Mouse (Mus musculus) kidney, postnatal 0 days (tissue): ENCODE measurements around the gene Ubxn10. TPM values are rescaled to one million over a fixed set of nuclear protein-coding genes. Genes with fewer than 3 reads are reported as not detected.

Experiments used
- ATAC-seq: fragments of 200-750 bp; cut with Nextera tagmentation; replicated peaks from 2 replicates; pipeline ENCODE4 v1.8.0; 2017; ENCODE audit warnings: low read depth, moderate number of reproducible peaks, moderate TSS enrichment, moderate library complexity; ENCODE audit not compliant: low FRiP score
- DNase-seq: peaks from one replicate; pipeline ENCODE4 v3.0.0-alpha.2; 2016; ENCODE audit warnings: low spot score
- H3K27ac ChIP-seq: fragments of 300-500 bp; sonication (generic); 2 replicates; pipeline ENCODE4 v1.5.1; 2014; ENCODE audit warnings: mild to moderate bottlenecking
- H3K27me3 ChIP-seq: fragments of 300-500 bp; sonication (generic); 2 replicates; pipeline ENCODE4 v1.6.1; 2014; ENCODE audit warnings: low read length, mixed read lengths; ENCODE audit not compliant: insufficient read depth
- H3K36me3 ChIP-seq: fragments of 300-500 bp; sonication (generic); 2 replicates; pipeline ENCODE4 v1.6.1; 2014; ENCODE audit warnings: low read length, mixed read lengths; ENCODE audit not compliant: insufficient read depth
- H3K4me1 ChIP-seq: fragments of 300-500 bp; sonication (generic); replicated peaks from 2 replicates; pipeline ENCODE4 v1.6.1; 2014; ENCODE audit warnings: antibody characterized with exemption, low read length, mixed read lengths; ENCODE audit not compliant: insufficient read depth
- H3K4me2 ChIP-seq: fragments of 300-500 bp; sonication (generic); 2 replicates; pipeline ENCODE4 v1.6.1; 2014; ENCODE audit warnings: mild to moderate bottlenecking, low read length, moderate library complexity, mixed read lengths
- H3K4me3 ChIP-seq: fragments of 300-500 bp; sonication (generic); replicated peaks from 2 replicates; pipeline ENCODE4 v1.5.1; 2014; ENCODE audit warnings: low read depth, low read length
- H3K9ac ChIP-seq: fragments of 300-500 bp; sonication (generic); 2 replicates; pipeline ENCODE4 v1.6.1; 2014; ENCODE audit warnings: low read depth, low read length
- H3K9me3 ChIP-seq: fragments of 300-500 bp; sonication (generic); replicated peaks from 2 replicates; pipeline ENCODE4 v1.6.1; 2016; ENCODE audit warnings: low read length, inconsistent platforms, mixed read lengths
- CTCF ChIP-seq: IDR thresholded peaks from 2 replicates; pipeline ENCODE4 v1.5.1; 2016; ENCODE audit warnings: antibody characterized with exemption, low read depth, mild to moderate bottlenecking, moderate library complexity
- whole genome bisulfite sequencing: fragments of 180-500 bp; shearing (Covaris S2); extraction: QIAGEN DNeasy Blood & Tissue Kit; methylation state at CpG from one replicate; pipeline ENCODE4 v1.1.7; 2014; 5-methylcytosine and 5-hydroxymethylcytosine counted together
- polyA plus RNA-seq: library from polyadenylated mRNA; unstranded; fragments of >200 nt; fragmentation: Nextera tagmentation; extraction: Ambion mirVana; gene quantifications from 2 replicates; pipeline ENCODE4 v1.2.1, GENCODE M21; 2015

The Ubxn10 gene
- polyA plus RNA-seq, 1 experiment from 2014 or later = 1.7 TPM

GRCm38 (mm10) chr4:138689094-138689512, 47.9 kb downstream of the Ubxn10 start:
- Histone ChIP-seq H3K4me1 (no peaks in the 10 kb centered on the region; the same call in 1 of the 2 replicates), H3K9me3 (no peaks in the 10 kb centered on the region), H3K36me3 (no peaks in the 10 kb centered on the region), H3K4me2 (no peak overlapping the region), H3K27me3 (no peaks in the 10 kb centered on the region), H3K4me3 (no peak overlapping the region), H3K27ac (no peak overlapping the region), H3K9ac (no peak overlapping the region)
- no peak for DNase-seq
- 32% methylated on average over 3 of the region's 3 CpGs for WGBS
- no peak for ATAC-seq
- no peak for TF ChIP-seq CTCF

GRCm38 (mm10) chr4:138685813-138686212, 51.2 kb downstream of the Ubxn10 start:
- H3K9ac ChIP-seq = no peak overlapping the region
- ATAC-seq (no peak), DNase-seq (no peak)
- no peak overlapping the region for H3K4me2 ChIP-seq
- no peak overlapping the region for H3K27ac ChIP-seq
- no peak for TF ChIP-seq CTCF
- H3K4me1 ChIP-seq = no peaks in the 10 kb centered on the region
- no peaks in the 10 kb centered on the region for H3K27me3 ChIP-seq
- H3K4me3 ChIP-seq = no peak overlapping the region
- H3K36me3 ChIP-seq = no peaks in the 10 kb centered on the region
- WGBS = 79% methylated on average over 6 of the region's 6 CpGs
- no peaks in the 10 kb centered on the region for H3K9me3 ChIP-seq

- no peak for DNase-seq
- WGBS = 71% methylated on average over 2 of the region's 2 CpGs
These were observed 54.2 kb downstream of the Ubxn10 start for GRCm38 (mm10) chr4:138682760-138683159.

GRCm38 (mm10) chr4:138680124-138680523, 56.8 kb downstream of the Ubxn10 start:
- H3K4me2 ChIP-seq = no peak overlapping the region
- H3K36me3 ChIP-seq = no peaks in the 10 kb centered on the region
- no peak overlapping the region for H3K27ac ChIP-seq
- no peaks in the 10 kb centered on the region for H3K4me1 ChIP-seq
- no peak for TF ChIP-seq CTCF
- DNase-seq (peak; percentile 6), ATAC-seq (no peak)
- no peak overlapping the region for H3K4me3 ChIP-seq
- 57% methylated on average over 4 of the region's 4 CpGs for WGBS
- H3K27me3 ChIP-seq = no peaks in the 10 kb centered on the region
- H3K9ac ChIP-seq = no peak overlapping the region
- H3K9me3 ChIP-seq = no peaks in the 10 kb centered on the region

More at GRCm38 (mm10) chr4:138682760-138683159, 54.2 kb downstream of the Ubxn10 start:
- H3K9me3 ChIP-seq = no peaks in the 10 kb centered on the region
- no peak for ATAC-seq
- no peak overlapping the region for H3K4me2 ChIP-seq
- H3K4me1 ChIP-seq = no peaks in the 10 kb centered on the region
- H3K27me3 ChIP-seq = no peaks in the 10 kb centered on the region
- H3K27ac ChIP-seq = no peak overlapping the region
- no peak overlapping the region for H3K4me3 ChIP-seq
- H3K9ac ChIP-seq = no peak overlapping the region
- TF ChIP-seq CTCF = no peak
- no peaks in the 10 kb centered on the region for H3K36me3 ChIP-seq

GRCm38 (mm10) chr4:138677579-138677978, 59.4 kb downstream of the Ubxn10 start:
- H3K4me1 ChIP-seq = no peaks in the 10 kb centered on the region
- H3K9me3 ChIP-seq = no peaks in the 10 kb centered on the region
- no peaks in the 10 kb centered on the region for H3K36me3 ChIP-seq
- H3K4me3 ChIP-seq = no peak overlapping the region
- no peak for DNase-seq
- TF ChIP-seq CTCF = no peak
- WGBS = 28% methylated on average over 16 of the region's 16 CpGs
- H3K27me3 ChIP-seq = no peaks in the 10 kb centered on the region
- ATAC-seq = no peak
- H3K27ac ChIP-seq = no peak overlapping the region
- H3K9ac ChIP-seq = no peak overlapping the region
- H3K4me2 ChIP-seq = no peak overlapping the region

GRCm38 (mm10) chr4:138676480-138676879, 60.5 kb downstream of the Ubxn10 start:
- DNase-seq (peak; percentile 83), ATAC-seq (no peak)
- no peak overlapping the region for H3K4me2 ChIP-seq
- no peak overlapping the region for H3K4me3 ChIP-seq
- WGBS = 10% methylated on average over 16 of the region's 16 CpGs
- no peaks in the 10 kb centered on the region for H3K4me1 ChIP-seq
- H3K36me3 ChIP-seq = no peaks in the 10 kb centered on the region
- no peaks in the 10 kb centered on the region for H3K27me3 ChIP-seq
- TF ChIP-seq CTCF = no peak
- H3K27ac ChIP-seq = no peak overlapping the region
- H3K9me3 ChIP-seq = no peaks in the 10 kb centered on the region
- no peak overlapping the region for H3K9ac ChIP-seq

- Histone ChIP-seq H3K4me3 (no peak overlapping the region), H3K27ac (no peak overlapping the region), H3K27me3 (no peaks in the 10 kb centered on the region), H3K9me3 (no peaks in the 10 kb centered on the region), H3K9ac (no peak overlapping the region), H3K4me1 (no peaks in the 10 kb centered on the region), H3K36me3 (no peaks in the 10 kb centered on the region), H3K4me2 (no peak overlapping the region)
- DNase-seq = no peak
- 67% methylated on average over 4 of the region's 4 CpGs for WGBS
- no peak for TF ChIP-seq CTCF
- ATAC-seq = no peak
These were observed 64.8 kb downstream of the Ubxn10 start for GRCm38 (mm10) chr4:138672160-138672559.
